Comparison of ENCODE assay signal across 9 mouse cellular contexts in genomic region chr3:127749981-127750562, GRCm38 (mm10). TPM values are rescaled to one million over a fixed set of nuclear protein-coding genes. Genes with fewer than 3 reads are reported as not detected.
DNase-seq lines count a peak whose midpoint lies in the region; ATAC-seq lines count a peak whose summit lies in the region.
"Had no signal": no experiment of that assay in that cellular context is flagged by ENCODE, and none has a peak within 500 bp of the region (broad histone marks: within the 10 kb centered on the region; RNA-seq: fewer than 3 reads in every experiment).

No protein-coding gene starts in this region.

- DNase-seq in heart, adult 18-20 months: no peak
- peak; percentile 51 for DNase-seq in embryonic facial prominence, embryonic 11.5 days (ENCODE audit: low spot score)
- peak; percentile 52 for DNase-seq in neural tube, embryonic 11.5 days (ENCODE audit: low spot score)
- no peak for DNase-seq in layer of hippocampus, postnatal 25 days (ENCODE audit: extremely low spot score in 1 of 2, low spot score in 1 of 2)
- no peak for DNase-seq in liver, embryonic 11.5 days (ENCODE audit: low spot score)
- no peak for DNase-seq in layer of hippocampus, postnatal 10 days (ENCODE audit: low spot score in 2 of 2)
- DNase-seq: gastrocnemius, postnatal 25 days had no signal

- H3K9me3 ChIP-seq in heart, embryonic 15.5 days (replicated peaks): no peaks in the 10 kb centered on the region
- no peaks in the 10 kb centered on the region for H3K9me3 ChIP-seq in embryonic facial prominence, embryonic 11.5 days (replicated peaks; ENCODE audit: control insufficient read depth, low read length)
- H3K9me3 ChIP-seq in hindbrain, embryonic 15.5 days: no peaks in the 10 kb centered on the region
- H3K9me3 ChIP-seq in neural tube, embryonic 11.5 days (ENCODE audit: control insufficient read depth, low read length): no peaks in the 10 kb centered on the region
- no peaks in the 10 kb centered on the region for H3K9me3 ChIP-seq in liver, embryonic 11.5 days (ENCODE audit: control insufficient read depth, low read length)

- WGBS in heart, embryonic 15.5 days: 22% methylated on average over 12 of the region's 12 CpGs
- WGBS in embryonic facial prominence, embryonic 11.5 days: 6% methylated on average over 12 of the region's 12 CpGs
- 5% methylated on average over 12 of the region's 12 CpGs for WGBS in hindbrain, embryonic 15.5 days
- WGBS in neural tube, embryonic 11.5 days: 8% methylated on average over 12 of the region's 12 CpGs
- 28% methylated on average over 12 of the region's 12 CpGs for WGBS in liver, embryonic 11.5 days

- H3K4me2 ChIP-seq in heart, embryonic 15.5 days: peak overlapping the region; percentile 29
- 0 out of 2 replicates have a peak overlapping the region, but pooled peaks have one; percentile 5 for H3K4me2 ChIP-seq in embryonic facial prominence, embryonic 11.5 days (ENCODE audit: low read depth, low read length)
- peak overlapping the region; percentile 64 for H3K4me2 ChIP-seq in hindbrain, embryonic 15.5 days
- peak overlapping the region; percentile 19 for H3K4me2 ChIP-seq in neural tube, embryonic 11.5 days (ENCODE audit: low read depth)
- no peak overlapping the region for H3K4me2 ChIP-seq in liver, embryonic 11.5 days

- H3K27me3 ChIP-seq in heart, embryonic 15.5 days: peaks cover 40% of the 10 kb centered on the region
- peaks cover 16% of the 10 kb centered on the region for H3K27me3 ChIP-seq in embryonic facial prominence, embryonic 11.5 days (ENCODE audit: control insufficient read depth, insufficient read depth, low read length)
- peaks cover 24% of the 10 kb centered on the region for H3K27me3 ChIP-seq in hindbrain, embryonic 15.5 days
- peaks cover 20% of the 10 kb centered on the region for H3K27me3 ChIP-seq in neural tube, embryonic 11.5 days (ENCODE audit: control insufficient read depth, insufficient read depth, low read length)
- peaks cover 40% of the 10 kb centered on the region for H3K27me3 ChIP-seq in liver, embryonic 11.5 days (replicated peaks; ENCODE audit: control insufficient read depth, insufficient read depth, low read length)

- H3K27ac ChIP-seq in heart, embryonic 15.5 days: no peak overlapping the region
- no peak overlapping the region for H3K27ac ChIP-seq in embryonic facial prominence, embryonic 11.5 days (replicated peaks; ENCODE audit: low read depth, low read length)
- H3K27ac ChIP-seq in hindbrain, embryonic 15.5 days (replicated peaks): no peak overlapping the region
- H3K27ac ChIP-seq in neural tube, embryonic 11.5 days (ENCODE audit: low read depth, low read length): no peak overlapping the region
- no peak overlapping the region for H3K27ac ChIP-seq in liver, embryonic 11.5 days (ENCODE audit: low read depth, low read length)

- no peak overlapping the region for H3K9ac ChIP-seq in heart, embryonic 15.5 days
- no peak overlapping the region for H3K9ac ChIP-seq in embryonic facial prominence, embryonic 11.5 days (replicated peaks; ENCODE audit: low read length)
- H3K9ac ChIP-seq in hindbrain, embryonic 15.5 days: no peak overlapping the region
- H3K9ac ChIP-seq in neural tube, embryonic 11.5 days (ENCODE audit: low read length): no peak overlapping the region
- no peak overlapping the region for H3K9ac ChIP-seq in liver, embryonic 11.5 days (ENCODE audit: low read depth, low read length)

- H3K36me3 ChIP-seq in heart, embryonic 15.5 days: no peaks in the 10 kb centered on the region
- no peaks in the 10 kb centered on the region for H3K36me3 ChIP-seq in embryonic facial prominence, embryonic 11.5 days (replicated peaks; ENCODE audit: control insufficient read depth, insufficient read depth, low read depth, low read length)
- H3K36me3 ChIP-seq in hindbrain, embryonic 15.5 days: no peaks in the 10 kb centered on the region
- H3K36me3 ChIP-seq in neural tube, embryonic 11.5 days (ENCODE audit: control insufficient read depth, insufficient read depth, low read length): no peaks in the 10 kb centered on the region
- no peaks in the 10 kb centered on the region for H3K36me3 ChIP-seq in liver, embryonic 11.5 days (ENCODE audit: control insufficient read depth, insufficient read depth, low read length)

- H3K4me1 ChIP-seq in heart, embryonic 15.5 days (replicated peaks): 0 out of 2 replicates have a peak, but pooled peaks cover 6% of the 10 kb centered on the region
- H3K4me1 ChIP-seq in embryonic facial prominence, embryonic 11.5 days (ENCODE audit: control insufficient read depth, insufficient read depth, low read length): no peaks in the 10 kb centered on the region; the same call in 1 of the 2 replicates
- H3K4me1 ChIP-seq in hindbrain, embryonic 15.5 days (replicated peaks): peaks cover 28% of the 10 kb centered on the region
- H3K4me1 ChIP-seq in neural tube, embryonic 11.5 days (ENCODE audit: control insufficient read depth, insufficient read depth, low read length): peaks cover 17% of the 10 kb centered on the region
- no peaks in the 10 kb centered on the region for H3K4me1 ChIP-seq in liver, embryonic 11.5 days (replicated peaks; ENCODE audit: control insufficient read depth, insufficient read depth, low read length)

- no peak for ATAC-seq in heart, embryonic 15.5 days (replicated peaks; ENCODE audit: insufficient number of reproducible peaks, insufficient read depth, low FRiP score, low read depth)
- no peak; the same call in 1 of the 2 replicates for ATAC-seq in embryonic facial prominence, embryonic 11.5 days (replicated peaks; ENCODE audit: insufficient number of reproducible peaks, low FRiP score, low TSS enrichment, low read depth)
- no peak for ATAC-seq in hindbrain, embryonic 15.5 days (ENCODE audit: low FRiP score, low read depth)
- ATAC-seq in neural tube, embryonic 11.5 days (ENCODE audit: insufficient read depth, low FRiP score, low TSS enrichment): peak; percentile 24; the same call in 1 of the 2 replicates
- ATAC-seq in liver, embryonic 11.5 days (replicated peaks; ENCODE audit: low FRiP score): no peak

- peak overlapping the region; percentile 10; the same call in 1 of the 2 replicates for H3K4me3 ChIP-seq in heart, embryonic 15.5 days
- H3K4me3 ChIP-seq in embryonic facial prominence, embryonic 11.5 days (ENCODE audit: low read depth, low read length): no peak overlapping the region
- 0 out of 2 replicates have a peak overlapping the region, but pooled peaks have one; percentile 11 for H3K4me3 ChIP-seq in hindbrain, embryonic 15.5 days
- H3K4me3 ChIP-seq in neural tube, embryonic 11.5 days (ENCODE audit: low read depth, low read length): no peak overlapping the region
- no peak overlapping the region for H3K4me3 ChIP-seq in liver, embryonic 11.5 days (ENCODE audit: low read depth, low read length)

RNA-seq across cellular contexts. Expression of gene Alpk1, which starts 30.3 kb away (rescaled TPM):
- 1.3 and 1.9 TPM in 2 replicates for polyA plus RNA-seq in heart, embryonic 15.5 days (2015; fragmentation: Nextera tagmentation; extraction: Ambion mirVana)
- total RNA-seq in heart, adult 18-20 months (2021): 1 to 10 TPM; 2.1 to 2.8 TPM
- polyA plus RNA-seq in embryonic facial prominence, embryonic 11.5 days (2014; fragmentation: Nextera tagmentation; extraction: Ambion mirVana): 0.60 and 1.1 TPM in 2 replicates
- 0.68 and 0.71 TPM in 2 replicates for polyA plus RNA-seq in hindbrain, embryonic 15.5 days (2015; fragmentation: Nextera tagmentation; extraction: Ambion mirVana)
- 0.64 and 0.74 TPM in 2 replicates for polyA plus RNA-seq in neural tube, embryonic 11.5 days (2014; fragmentation: Nextera tagmentation; extraction: Ambion mirVana)
- 1 to 10 TPM; 6.7 to 9.6 TPM for total RNA-seq in layer of hippocampus, postnatal 25 days (2021)
- polyA plus RNA-seq in liver, embryonic 11.5 days (2014; fragmentation: Nextera tagmentation; extraction: Ambion mirVana): 0.92 and 1.1 TPM in 2 replicates
- 1 to 10 TPM; 7.9 to 9.2 TPM for total RNA-seq in layer of hippocampus, postnatal 10 days (2021)

RNA-seq across cellular contexts. Expression of gene Tifa, which starts 39.5 kb away (rescaled TPM):
- polyA plus RNA-seq in heart, embryonic 15.5 days (2015; fragmentation: Nextera tagmentation; extraction: Ambion mirVana): 3.3 and 4.1 TPM in 2 replicates
- total RNA-seq in heart, adult 18-20 months (2021): 1 to 10 TPM; 1.9 to 2.9 TPM
- polyA plus RNA-seq in embryonic facial prominence, embryonic 11.5 days (2014; fragmentation: Nextera tagmentation; extraction: Ambion mirVana): 2.8 and 3.0 TPM in 2 replicates
- 2.9 and 3.9 TPM in 2 replicates for polyA plus RNA-seq in hindbrain, embryonic 15.5 days (2015; fragmentation: Nextera tagmentation; extraction: Ambion mirVana)
- 2.4 TPM in 2 replicates for polyA plus RNA-seq in neural tube, embryonic 11.5 days (2014; fragmentation: Nextera tagmentation; extraction: Ambion mirVana)
- 1 to 10 TPM; 6.3 to 6.5 TPM for total RNA-seq in layer of hippocampus, postnatal 25 days (2021)
- 13.4 and 14.3 TPM in 2 replicates for polyA plus RNA-seq in liver, embryonic 11.5 days (2014; fragmentation: Nextera tagmentation; extraction: Ambion mirVana)
- 1 to 10 TPM; 3.8 to 3.9 TPM for total RNA-seq in layer of hippocampus, postnatal 10 days (2021)

Comparison
In these comparisons a context has a peak if more than half of its experiments do, and no peak if none do; other contexts are left out.
1. H3K4me3 ChIP-seq: peak in heart, embryonic 15.5 days (single experiment) and hindbrain, embryonic 15.5 days (single experiment); none in embryonic facial prominence, embryonic 11.5 days (single experiment), neural tube, embryonic 11.5 days (single experiment) and liver, embryonic 11.5 days (single experiment).
2. DNase-seq: peak in embryonic facial prominence, embryonic 11.5 days (single experiment) and neural tube, embryonic 11.5 days (single experiment); none in heart, adult 18-20 months (0 of 2), layer of hippocampus, postnatal 25 days (0 of 2), liver, embryonic 11.5 days (single experiment) and layer of hippocampus, postnatal 10 days (0 of 2).